Mouse (Mus musculus) ovary, postnatal 14 days (tissue): ENCODE measurements around the gene Zic4.

Experiments
- DNase-seq: peaks from one replicate; pipeline ENCODE4 v3.0.0; 2022; ENCODE audit warnings: low spot score

The Zic4 gene

GRCm38 (mm10) chr9:91404229-91404628 is 42.0 kb downstream of the Zic4 start:
- DNase-seq = no peak

- DNase-seq = no peak
Observed at GRCm38 (mm10) chr9:91404905-91405752, 42.9 kb downstream of the Zic4 start.

GRCm38 (mm10) chr9:91405753-91406178 is 43.6 kb downstream of the Zic4 start:
- no peak for DNase-seq

- DNase-seq = no peak
Observed at GRCm38 (mm10) chr9:91406258-91406763, 44.1 kb downstream of the Zic4 start.

- no peak for DNase-seq
Observed at GRCm38 (mm10) chr9:91409771-91410170, 47.6 kb downstream of the Zic4 start.

GRCm38 (mm10) chr9:91414007-91414661 is 51.9 kb downstream of the Zic4 start:
- no peak for DNase-seq

GRCm38 (mm10) chr9:91420441-91420840 is 58.2 kb downstream of the Zic4 start:
- DNase-seq = no peak
